Mouse (Mus musculus) ES-E14 (cell line): ENCODE data around the gene Taldo1.

Experiments
- CHD2 ChIP-seq: IDR thresholded peaks from 2 replicates; pipeline ENCODE4 v1.6.1; 2014; ENCODE audit warnings: mild to moderate bottlenecking, low read depth, low read length, inconsistent platforms
- HCFC1 ChIP-seq: IDR thresholded peaks from 2 replicates; pipeline ENCODE4 v1.6.1; 2012; ENCODE audit warnings: low read length, inconsistent platforms, borderline replicate concordance; ENCODE audit not compliant: insufficient read depth
- MAFK ChIP-seq: IDR thresholded peaks from 2 replicates; pipeline ENCODE4 v1.6.1; 2014; ENCODE audit warnings: mild to moderate bottlenecking, low read depth, low read length, inconsistent platforms; ENCODE audit not compliant: insufficient read depth
- ZNF384 ChIP-seq: IDR thresholded peaks from 2 replicates; pipeline ENCODE4 v1.6.1; 2012; ENCODE audit warnings: low read depth, low read length, inconsistent platforms

DNA sequence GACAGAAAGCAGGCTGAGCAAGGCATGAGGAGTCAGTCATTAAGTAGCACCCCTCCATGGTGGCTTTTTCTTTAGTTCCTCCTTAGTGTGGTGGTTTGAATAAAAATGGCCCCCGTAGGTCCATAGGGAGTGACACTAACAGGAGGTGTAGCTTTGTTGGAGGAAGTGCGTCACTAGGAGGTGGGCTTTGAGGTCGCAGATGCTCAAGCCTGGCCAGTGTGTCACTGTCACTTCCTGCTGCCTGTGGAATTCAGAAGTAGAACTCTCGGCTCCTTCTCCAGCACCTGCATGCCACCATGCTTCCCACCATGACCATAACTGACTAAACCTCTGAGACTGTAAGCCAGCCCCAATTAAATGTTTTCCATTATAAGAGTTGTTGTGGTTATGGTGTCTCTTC, 24.6 kb upstream of the Taldo1 start:
- TF ChIP-seq MAFK (no peak), HCFC1 (no peak), ZNF384 (no peak), CHD2 (no peak)
